Mouse (Mus musculus) lung, postnatal 0 days (tissue): ENCODE results near the gene Rdh16f1. TPM values are rescaled to one million over a fixed set of nuclear protein-coding genes. Genes with fewer than 3 reads are reported as not detected.
A peak's percentile ranks its signal among the peaks of the same experiment; 100 is the strongest.

ENCODE experiments used
- ATAC-seq: fragments of 200-750 bp; cut with Nextera tagmentation; 2 replicates; pipeline ENCODE4 v1.8.0; 2017; ENCODE audit warnings: moderate library complexity
- DNase-seq: peaks from one replicate; pipeline ENCODE4 v3.0.0-alpha.2; 2016; ENCODE audit warnings: low spot score
- H3K27ac ChIP-seq: fragments of 300-500 bp; sonication (generic); 2 replicates; pipeline ENCODE4 v1.5.1; 2014; ENCODE audit warnings: antibody characterized with exemption, mild to moderate bottlenecking, low read length, mixed read lengths
- H3K27me3 ChIP-seq: fragments of 300-500 bp; sonication (generic); replicated peaks from 2 replicates; pipeline ENCODE4 v1.6.1; 2014; ENCODE audit warnings: low read length, mixed read lengths; ENCODE audit not compliant: insufficient read depth
- H3K36me3 ChIP-seq: fragments of 300-500 bp; sonication (generic); 2 replicates; pipeline ENCODE4 v1.6.1; 2014; ENCODE audit warnings: low read length, mixed read lengths; ENCODE audit not compliant: insufficient read depth
- H3K4me1 ChIP-seq: fragments of 300-500 bp; sonication (generic); 2 replicates; pipeline ENCODE4 v1.6.1; 2014; ENCODE audit warnings: antibody characterized with exemption, low read depth, low read length, mixed read lengths; ENCODE audit not compliant: insufficient read depth
- H3K4me2 ChIP-seq: fragments of 300-500 bp; sonication (generic); replicated peaks from 2 replicates; pipeline ENCODE4 v1.6.1; 2014; ENCODE audit warnings: low read depth, mild to moderate bottlenecking, low read length, moderate library complexity, mixed read lengths
- H3K4me3 ChIP-seq: fragments of 300-500 bp; sonication (generic); 2 replicates; pipeline ENCODE4 v1.5.1; 2014; ENCODE audit warnings: low read depth, low read length
- H3K9ac ChIP-seq: fragments of 300-500 bp; sonication (generic); replicated peaks from 2 replicates; pipeline ENCODE4 v1.6.1; 2014; ENCODE audit warnings: low read depth, mild to moderate bottlenecking
- H3K9me3 ChIP-seq: fragments of 300-500 bp; sonication (generic); 2 replicates; pipeline ENCODE4 v1.6.1; 2016; ENCODE audit warnings: low read length, mixed read lengths
- CTCF ChIP-seq: IDR thresholded peaks from 2 replicates; pipeline ENCODE4 v1.5.1; 2016; ENCODE audit warnings: antibody characterized with exemption, mild to moderate bottlenecking
- EP300 ChIP-seq: IDR thresholded peaks from 2 replicates; pipeline ENCODE4 v1.6.1; 2016; ENCODE audit warnings: antibody characterized with exemption, mild to moderate bottlenecking, control low read depth
- WGBS: fragments of 180-500 bp; shearing (Covaris S2); extraction: QIAGEN DNeasy Blood & Tissue Kit; methylation state at CpG from one replicate; pipeline ENCODE4 v1.1.7; 2014; 5-methylcytosine and 5-hydroxymethylcytosine counted together
- polyA plus RNA-seq: library from polyadenylated mRNA; unstranded; fragments of >200 nt; fragmentation: Nextera tagmentation; extraction: Ambion mirVana; gene quantifications from 2 replicates; pipeline ENCODE4 v1.2.1, GENCODE M21; 2015

Rdh16f1 gene
- polyA plus RNA-seq: 0.47 TPM in 1 of 2 replicates, not detected in the other

DNA sequence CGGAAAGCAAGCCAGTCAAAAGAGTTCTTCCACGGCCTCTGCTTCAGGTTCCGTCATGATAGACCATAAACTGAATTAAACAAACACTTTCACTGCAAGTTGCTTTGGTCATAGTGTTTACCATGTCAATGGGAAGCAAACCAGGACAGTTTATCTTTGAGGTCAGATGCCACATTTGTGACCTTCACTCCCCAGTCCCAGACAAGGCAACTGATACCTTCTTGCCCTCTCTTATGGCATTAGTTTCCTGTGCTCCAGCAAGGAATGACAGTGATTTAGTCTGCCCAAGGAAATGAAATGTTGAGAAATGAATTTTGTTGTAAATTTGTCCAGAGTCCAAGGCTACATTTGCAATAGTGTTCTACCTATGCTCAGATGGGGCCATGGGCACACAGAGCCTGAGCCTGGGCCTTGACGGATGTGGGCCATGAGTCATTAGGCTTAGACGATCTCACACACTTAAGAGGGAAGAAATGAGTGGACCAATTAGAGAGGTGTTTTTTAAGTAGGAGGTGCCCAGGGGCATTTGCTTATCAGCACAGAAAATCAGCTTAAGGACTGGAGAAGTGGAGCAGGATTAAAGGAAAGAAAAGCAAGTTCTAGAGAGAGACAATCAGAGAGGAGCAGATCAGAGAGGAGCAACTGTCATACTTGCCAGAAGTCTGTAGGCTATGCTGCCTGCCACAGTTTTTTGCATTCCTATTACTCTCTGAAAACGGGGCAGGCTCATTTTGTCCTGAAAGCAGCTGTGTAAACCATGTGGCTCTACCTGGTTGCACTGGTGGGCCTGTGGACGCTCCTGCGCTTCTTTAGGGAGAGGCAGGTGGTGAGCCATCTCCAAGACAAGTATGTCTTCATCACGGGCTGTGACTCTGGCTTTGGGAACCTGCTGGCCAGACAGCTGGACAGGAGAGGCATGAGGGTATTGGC lies at the start of gene Rdh16f1, which contains the start of gene Rdh1:
Gene Rdh16f1, plus strand, starts transcription at position 607 of the 930 bp plus-strand sequence.
Gene Rdh1, plus strand, starts transcription at position 541 of the 930 bp plus-strand sequence.
- TF ChIP-seq EP300: no peak
- TF ChIP-seq CTCF: no peak
- Histone ChIP-seq H3K4me2 (no peak within 1 kb of the TSS), H3K4me3 (no peak within 1 kb of the TSS), H3K36me3 (no peaks in the 10 kb centered on the region), H3K4me1 (0 out of 2 replicates have a peak, but pooled peaks cover 4% of the 10 kb centered on the region), H3K27ac (no peak within 1 kb of the TSS), H3K27me3 (no peaks in the 10 kb centered on the region), H3K9me3 (no peaks in the 10 kb centered on the region), H3K9ac (no peak within 1 kb of the TSS)
- 55% methylated on average over 9 of the region's 9 CpGs for WGBS
- DNase-seq (peak; percentile 70), ATAC-seq (peak; percentile 65)

DNA sequence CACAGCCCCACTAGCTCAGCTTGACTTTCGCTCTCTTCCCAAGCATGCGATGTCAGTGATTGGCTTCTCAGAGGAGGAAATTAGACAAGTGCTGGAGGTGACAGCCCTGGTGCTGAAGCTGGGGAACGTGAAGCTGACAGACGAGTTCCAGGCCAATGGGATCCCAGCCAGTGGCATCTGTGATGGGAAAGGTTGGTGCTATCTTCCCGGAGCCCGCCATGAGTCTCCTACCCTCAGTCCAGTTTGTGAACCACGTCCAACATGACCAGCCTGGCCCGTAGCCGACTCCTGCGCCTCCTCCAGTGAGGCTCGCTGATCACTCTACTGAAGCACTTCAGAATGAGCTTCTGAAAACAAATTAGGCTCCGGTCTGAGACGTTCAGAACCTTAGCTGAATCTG lies 49.3 kb upstream of the Rdh16f1 start:
- Histone ChIP-seq H3K27me3 (no peaks in the 10 kb centered on the region), H3K9me3 (no peaks in the 10 kb centered on the region), H3K27ac (no peak overlapping the region), H3K4me1 (no peaks in the 10 kb centered on the region), H3K36me3 (no peaks in the 10 kb centered on the region), H3K4me2 (no peak overlapping the region), H3K4me3 (no peak overlapping the region), H3K9ac (no peak overlapping the region)
- no peak for ATAC-seq
- DNase-seq: no peak
- TF ChIP-seq CTCF (no peak), EP300 (no peak)
- 70% methylated on average over 13 of the region's 13 CpGs for WGBS

DNA sequence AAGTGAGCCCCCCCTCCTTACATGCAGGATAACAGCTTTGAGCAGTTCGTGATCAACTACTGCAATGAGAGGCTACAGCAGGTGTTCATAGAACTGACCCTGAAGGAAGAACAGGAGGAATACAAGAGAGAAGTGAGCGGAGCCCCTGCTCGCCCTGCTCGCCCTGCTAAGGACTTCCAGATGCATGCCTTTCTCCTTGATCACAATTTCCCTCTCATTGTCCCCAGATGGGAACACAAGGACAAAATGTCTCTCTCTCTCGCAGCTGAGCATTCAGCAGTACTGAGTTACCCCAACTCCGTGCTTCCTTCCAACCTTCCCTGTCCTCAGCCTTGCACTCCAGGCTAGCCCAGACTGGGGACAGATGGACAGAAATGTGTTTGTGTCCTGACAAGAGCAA lies 46.9 kb upstream of the Rdh16f1 start:
- H3K27ac ChIP-seq: no peak overlapping the region
- H3K9me3 ChIP-seq: no peaks in the 10 kb centered on the region
- 67% methylated on average over 6 of the region's 6 CpGs for WGBS
- ATAC-seq (no peak), DNase-seq (no peak)
- TF ChIP-seq CTCF (no peak), EP300 (no peak)
- H3K4me2 ChIP-seq: no peak overlapping the region
- H3K9ac ChIP-seq: no peak overlapping the region
- H3K27me3 ChIP-seq: no peaks in the 10 kb centered on the region
- no peak overlapping the region for H3K4me3 ChIP-seq
- no peaks in the 10 kb centered on the region for H3K36me3 ChIP-seq
- H3K4me1 ChIP-seq: no peaks in the 10 kb centered on the region

DNA sequence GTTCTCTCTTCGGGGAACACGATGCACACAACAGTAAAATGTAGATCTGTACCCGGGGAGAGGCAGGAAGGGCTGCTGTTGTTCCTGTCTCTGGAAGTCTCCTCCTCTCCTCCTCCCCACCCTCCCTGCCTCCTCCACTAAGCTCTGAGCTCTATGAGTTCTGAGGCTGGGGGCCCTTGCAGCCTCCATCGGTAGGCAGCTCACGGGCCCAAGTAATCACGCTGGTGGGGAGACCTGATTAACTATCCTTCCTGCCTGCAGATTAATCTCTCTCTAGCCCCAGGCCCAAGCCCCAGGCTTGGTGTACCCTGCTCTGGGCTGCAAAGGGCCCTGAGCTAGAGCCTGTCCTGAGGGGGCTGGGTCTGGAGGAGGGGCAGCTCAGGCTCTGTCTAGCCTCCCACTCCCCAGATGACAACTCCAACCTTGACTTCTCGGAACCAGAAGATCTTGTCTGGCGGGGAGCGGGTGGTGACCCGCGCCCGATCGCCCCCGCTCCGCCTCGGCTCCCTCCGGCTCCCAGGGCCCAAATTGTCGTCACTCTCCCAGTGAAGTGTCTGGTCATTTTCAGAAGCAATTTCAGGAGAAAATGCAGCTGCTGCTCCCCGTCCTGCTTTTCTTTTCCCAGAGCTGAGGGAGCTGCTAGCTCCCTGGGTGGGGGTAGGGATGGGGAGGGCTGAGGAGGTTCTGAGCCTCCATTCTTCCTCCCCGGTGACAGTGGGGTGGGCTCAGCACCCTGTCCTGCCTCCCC lies 37.7 kb upstream of the Rdh16f1 start:
- no peaks in the 10 kb centered on the region for H3K27me3 ChIP-seq
- H3K27ac ChIP-seq: no peak overlapping the region
- H3K9me3 ChIP-seq: no peaks in the 10 kb centered on the region
- H3K36me3 ChIP-seq: no peaks in the 10 kb centered on the region
- H3K4me1 ChIP-seq: no peaks in the 10 kb centered on the region
- H3K4me2 ChIP-seq: peak overlapping the region; percentile 35; the same call in 1 of the 2 replicates
- no peak for TF ChIP-seq EP300
- no peak for TF ChIP-seq CTCF
- ATAC-seq (peak; percentile 19; the same call in 1 of the 2 replicates), DNase-seq (no peak)
- no peak overlapping the region for H3K9ac ChIP-seq
- 19% methylated on average over 20 of the region's 20 CpGs for WGBS
- H3K4me3 ChIP-seq: no peak overlapping the region

DNA sequence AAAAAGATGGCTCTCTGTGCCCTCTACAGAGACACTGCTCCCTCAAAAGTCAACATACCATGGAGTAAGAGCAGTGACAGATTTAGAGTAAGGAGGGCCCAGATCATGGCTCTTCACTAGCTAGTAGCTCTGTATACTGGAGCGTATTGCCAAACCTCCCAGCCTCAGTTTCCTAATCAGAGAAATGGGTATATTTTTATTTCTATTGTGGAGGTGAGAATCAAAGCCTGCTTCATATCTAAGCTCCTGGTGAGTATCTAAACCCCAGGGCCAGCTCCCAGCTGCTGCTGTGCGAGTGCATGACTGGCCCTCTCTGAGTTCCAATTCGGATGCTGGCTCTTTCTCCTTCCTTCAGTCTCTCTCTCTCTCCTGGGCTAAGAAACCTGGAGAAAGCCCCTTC lies 35.4 kb upstream of the Rdh16f1 start, which contains the start of gene Tac2:
Gene Tac2, plus strand, starts transcription at position 301 of the 400 bp plus-strand sequence.
- Histone ChIP-seq H3K9me3 (no peaks in the 10 kb centered on the region), H3K4me2 (no peak within 1 kb of the TSS), H3K27me3 (no peaks in the 10 kb centered on the region), H3K4me3 (no peak within 1 kb of the TSS), H3K27ac (no peak within 1 kb of the TSS), H3K4me1 (no peaks in the 10 kb centered on the region), H3K36me3 (no peaks in the 10 kb centered on the region), H3K9ac (no peak within 1 kb of the TSS)
- ATAC-seq (no peak), DNase-seq (no peak)
- WGBS: 75% methylated on average over 3 of the region's 3 CpGs
- no peak for TF ChIP-seq CTCF
- TF ChIP-seq EP300: no peak

DNA sequence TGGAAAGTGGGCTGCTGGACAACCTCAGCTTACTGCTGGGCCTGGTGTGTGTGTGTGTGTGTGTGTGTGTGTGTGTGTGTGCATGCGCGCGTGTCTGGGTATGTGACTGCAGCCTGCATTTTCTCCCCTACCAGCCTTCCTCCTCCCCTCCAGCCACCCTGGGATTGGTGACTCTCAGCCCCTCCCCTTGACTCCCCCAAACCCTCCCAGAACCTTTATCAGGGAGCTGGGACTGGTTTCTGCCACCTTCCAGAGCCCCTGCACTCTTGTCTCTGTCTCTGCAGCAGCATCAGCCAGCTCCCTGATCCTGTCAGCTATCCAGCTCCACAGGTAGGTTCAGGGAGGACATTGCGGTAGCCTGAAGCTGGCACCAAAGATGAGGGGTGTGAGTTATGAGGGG lies 34.5 kb upstream of the Rdh16f1 start:
- DNase-seq (no peak), ATAC-seq (no peak)
- Histone ChIP-seq H3K4me1 (no peaks in the 10 kb centered on the region), H3K27me3 (no peaks in the 10 kb centered on the region), H3K9ac (no peak overlapping the region), H3K4me2 (no peak overlapping the region), H3K4me3 (no peak overlapping the region), H3K36me3 (no peaks in the 10 kb centered on the region), H3K9me3 (no peaks in the 10 kb centered on the region), H3K27ac (no peak overlapping the region)
- WGBS: 69% methylated on average over 4 of the region's 4 CpGs
- TF ChIP-seq CTCF (no peak), EP300 (no peak)
